Mouse (Mus musculus) limb, embryonic 10.5 days (tissue): Measurements from ENCODE around the gene Smg9. TPM values are rescaled to one million over a fixed set of nuclear protein-coding genes. Genes with fewer than 3 reads are reported as not detected.
A peak's percentile ranks its signal among the peaks of the same experiment; 100 is the strongest.

Experiments
- DNase-seq: peaks from one replicate; pipeline ENCODE4 v3.0.0-alpha.2; 2017; ENCODE audit warnings: low spot score
- H3K27ac ChIP-seq: fragments of 300-500 bp; sonication (generic); 2 replicates; pipeline ENCODE4 v1.5.1; 2016; ENCODE audit warnings: mild to moderate bottlenecking
- H3K27me3 ChIP-seq: fragments of 300-500 bp; sonication (generic); 2 replicates; pipeline ENCODE4 v1.6.1; 2016; ENCODE audit warnings: low read depth, mild to moderate bottlenecking; ENCODE audit not compliant: poor library complexity, severe bottlenecking
- H3K36me3 ChIP-seq: fragments of 300-500 bp; sonication (generic); 2 replicates; pipeline ENCODE4 v1.6.1; 2016; ENCODE audit warnings: mild to moderate bottlenecking, moderate library complexity
- H3K4me1 ChIP-seq: fragments of 300-500 bp; sonication (generic); 2 replicates; pipeline ENCODE4 v1.6.1; 2016
- H3K4me3 ChIP-seq: fragments of 300-500 bp; sonication (generic); 2 replicates; pipeline ENCODE4 v1.5.1; 2016; ENCODE audit warnings: mild to moderate bottlenecking, moderate library complexity
- H3K9me3 ChIP-seq: fragments of 300-500 bp; sonication (generic); replicated peaks from 2 replicates; pipeline ENCODE4 v1.6.1; 2016; ENCODE audit warnings: mild to moderate bottlenecking
- WGBS: fragments of 180-500 bp; shearing (Covaris S2); methylation state at CpG from one replicate; pipeline ENCODE4 v1.1.7; 2016; 5-methylcytosine and 5-hydroxymethylcytosine counted together
- polyA plus RNA-seq: library from polyadenylated mRNA; unstranded; fragments of >200 nt; fragmentation: Nextera tagmentation; extraction: Ambion mirVana; gene quantifications from 2 replicates; pipeline ENCODE4 v1.2.1, GENCODE M21; 2016

Gene Smg9
- polyA plus RNA-seq, 1 experiment from 2014 or later: 29.0 TPM

DNA sequence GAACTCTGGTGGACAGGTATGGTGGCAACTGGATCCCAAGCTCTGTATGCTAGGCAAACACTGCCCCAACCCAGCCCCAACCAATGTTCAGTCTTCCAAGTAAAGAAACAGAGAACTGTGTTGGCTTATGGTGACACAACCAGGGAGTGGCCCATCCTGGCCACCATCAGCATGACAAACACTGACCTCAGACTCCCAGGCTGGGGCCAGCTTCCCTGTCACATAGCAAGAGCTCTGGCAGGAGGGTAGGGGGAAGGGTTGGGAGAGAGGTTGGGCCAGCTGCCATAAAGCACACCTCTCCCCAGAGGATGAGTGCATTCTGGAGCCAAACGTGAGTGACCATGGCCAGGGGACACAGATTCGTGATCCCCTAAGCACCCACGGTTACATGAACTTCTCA lies 60.4 kb downstream of the Smg9 start:
- H3K27ac ChIP-seq: no peak overlapping the region
- no peak for DNase-seq
- peaks cover 47% of the 10 kb centered on the region for H3K4me1 ChIP-seq
- H3K27me3 ChIP-seq: peaks cover 17% of the 10 kb centered on the region; the same call in 1 of the 2 replicates
- 55% methylated on average over 3 of the region's 3 CpGs for WGBS
- H3K4me3 ChIP-seq: no peak overlapping the region
- no peaks in the 10 kb centered on the region for H3K9me3 ChIP-seq
- H3K36me3 ChIP-seq: no peaks in the 10 kb centered on the region

DNA sequence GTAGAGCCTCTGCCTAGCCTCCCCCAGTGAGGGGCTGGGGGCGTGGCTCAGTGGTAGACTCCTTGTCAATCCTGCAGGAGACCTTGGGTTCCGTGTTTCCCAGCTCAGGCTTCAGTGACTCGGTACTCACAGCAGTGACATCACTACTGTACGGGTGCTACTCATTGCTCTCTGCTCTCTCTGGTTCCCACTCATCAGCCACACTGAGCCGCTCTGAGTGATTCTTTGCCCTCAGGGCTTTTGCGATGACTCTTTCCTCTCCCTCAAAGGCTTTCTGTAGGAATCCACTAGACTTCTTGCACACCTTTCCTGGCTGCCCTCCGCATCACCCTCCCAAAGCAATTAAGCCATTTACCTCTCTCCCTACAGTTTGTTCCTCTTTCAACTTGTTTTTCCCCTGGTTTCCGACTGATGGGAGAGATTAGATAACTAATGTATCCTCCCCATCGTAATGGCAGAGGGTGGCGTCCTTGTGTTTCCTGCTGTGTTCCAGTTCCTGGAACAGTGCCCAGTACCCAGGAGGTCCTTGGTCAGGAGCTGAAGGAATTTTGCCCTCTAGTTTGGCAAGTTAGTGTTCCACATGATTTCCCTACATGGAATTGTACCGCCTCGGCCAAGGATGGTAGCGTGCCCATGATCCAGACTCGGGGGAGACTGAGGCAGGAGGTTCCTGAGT lies 62.1 kb downstream of the Smg9 start:
- Histone ChIP-seq H3K9me3 (no peaks in the 10 kb centered on the region), H3K36me3 (no peaks in the 10 kb centered on the region), H3K27me3 (peaks cover 17% of the 10 kb centered on the region; the same call in 1 of the 2 replicates), H3K27ac (no peak overlapping the region), H3K4me3 (no peak overlapping the region), H3K4me1 (peaks cover 43% of the 10 kb centered on the region)
- DNase-seq: no peak
- 57% methylated on average over 14 of the region's 14 CpGs for WGBS

DNA sequence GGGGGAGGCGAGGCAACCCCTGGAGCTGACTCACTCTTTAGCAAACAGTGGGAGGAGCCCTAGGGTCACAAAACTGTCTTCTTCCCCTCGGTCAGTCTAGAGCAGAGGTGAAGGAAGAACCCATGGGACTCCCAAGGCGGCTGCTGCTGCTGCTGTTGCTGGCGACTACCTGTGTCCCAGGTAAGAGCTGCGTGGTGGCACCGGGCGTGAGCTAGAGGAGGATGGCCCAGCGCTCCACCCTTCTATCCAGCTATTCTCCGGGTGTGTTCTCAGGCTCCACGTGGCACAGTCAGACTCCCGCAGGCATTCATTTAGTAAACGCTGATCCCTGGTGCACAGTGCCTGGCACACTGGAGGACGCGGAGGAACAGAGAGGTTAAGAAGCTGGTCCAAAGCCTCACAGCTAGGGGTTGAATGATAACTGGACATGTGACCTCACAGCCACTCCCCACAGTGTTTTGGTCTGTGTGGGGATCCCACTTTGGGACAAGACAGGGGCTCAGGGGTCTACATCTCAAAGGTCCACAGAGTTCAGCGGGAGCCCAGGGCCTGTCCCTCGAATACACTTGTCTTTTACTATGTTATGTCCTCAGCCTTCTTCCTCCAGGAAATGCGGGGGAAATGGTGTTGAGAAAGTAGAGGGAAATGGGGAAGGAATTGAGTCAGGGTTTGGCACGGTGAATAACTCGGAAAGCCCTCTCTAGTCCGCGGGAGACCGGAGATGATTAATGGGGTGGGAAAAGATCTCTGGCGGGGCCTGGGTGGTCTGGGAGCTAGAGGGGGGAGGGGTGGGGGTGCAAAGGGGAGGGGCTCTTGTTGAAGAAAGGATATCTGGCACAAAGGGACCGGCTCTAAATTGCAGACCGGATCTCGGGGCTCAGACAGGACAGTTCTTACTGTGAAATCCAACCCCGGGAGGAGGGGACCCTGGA lies 63.2 kb downstream of the Smg9 start, which contains the start of gene Plaur:
Gene Plaur, plus strand, starts transcription at position 97 of the 932 bp plus-strand sequence.
- Histone ChIP-seq H3K4me1 (peaks cover 38% of the 10 kb centered on the region), H3K27me3 (peaks cover 17% of the 10 kb centered on the region; the same call in 1 of the 2 replicates), H3K9me3 (no peaks in the 10 kb centered on the region), H3K4me3 (peak within 1 kb of the TSS; percentile 40), H3K27ac (peak within 1 kb of the TSS; percentile 46), H3K36me3 (no peaks in the 10 kb centered on the region)
- WGBS: 4% methylated on average over 27 of the region's 27 CpGs
- peak; percentile 80 for DNase-seq

DNA sequence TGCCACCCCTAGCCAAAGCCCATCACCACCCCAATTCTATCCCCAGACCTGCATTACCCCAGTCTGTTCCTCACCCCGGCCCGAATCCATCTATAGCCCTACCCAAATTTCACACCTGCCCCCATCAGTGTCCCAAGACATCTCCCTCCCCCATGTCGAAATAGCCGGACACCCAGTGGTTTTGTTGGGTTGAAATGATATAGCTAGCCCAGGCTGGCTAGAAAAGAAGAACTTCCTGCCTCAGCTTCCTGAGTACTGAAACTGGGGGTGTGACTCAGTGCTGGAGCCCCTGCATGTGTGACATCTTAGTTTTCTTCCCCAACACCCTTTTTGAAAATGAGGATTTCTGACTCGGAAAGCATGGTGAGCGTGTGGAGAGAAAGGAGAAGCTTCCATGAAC lies 67.4 kb downstream of the Smg9 start:
- H3K27me3 ChIP-seq: no peaks in the 10 kb centered on the region
- H3K4me1 ChIP-seq: peaks cover 21% of the 10 kb centered on the region
- no peak overlapping the region for H3K4me3 ChIP-seq
- H3K36me3 ChIP-seq: 0 out of 2 replicates have a peak, but pooled peaks cover 2% of the 10 kb centered on the region
- no peak overlapping the region for H3K27ac ChIP-seq
- DNase-seq: no peak
- H3K9me3 ChIP-seq: no peaks in the 10 kb centered on the region; the same call in 1 of the 2 replicates
- whole genome bisulfite sequencing: 94% methylated on average over 6 of the region's 6 CpGs

DNA sequence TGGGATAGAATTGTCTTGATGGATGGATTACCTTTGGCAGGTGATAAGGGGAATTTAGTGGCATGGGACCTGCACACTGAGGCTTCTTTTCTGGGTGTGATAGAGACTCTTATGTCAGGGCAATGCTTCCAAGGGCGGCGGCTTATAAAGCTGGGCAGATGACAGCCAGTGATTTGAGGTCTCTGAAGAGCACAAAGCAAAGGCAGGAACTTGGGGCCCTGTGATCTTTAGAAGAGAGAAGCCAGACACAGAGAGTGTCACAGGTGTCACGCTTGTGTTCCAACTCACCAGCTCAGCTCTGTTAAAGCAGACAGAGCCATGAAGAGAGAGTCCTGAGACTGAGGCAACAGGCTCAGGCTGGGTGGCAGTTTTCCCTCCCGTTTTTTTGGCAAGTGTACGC lies 68.5 kb downstream of the Smg9 start:
- no peak for DNase-seq
- Histone ChIP-seq H3K4me1 (peaks cover 12% of the 10 kb centered on the region), H3K9me3 (no peaks in the 10 kb centered on the region; the same call in 1 of the 2 replicates), H3K27ac (no peak overlapping the region), H3K4me3 (no peak overlapping the region), H3K27me3 (no peaks in the 10 kb centered on the region), H3K36me3 (0 out of 2 replicates have a peak, but pooled peaks cover 2% of the 10 kb centered on the region)
- 86% methylated on average over 5 of the region's 5 CpGs for WGBS

DNA sequence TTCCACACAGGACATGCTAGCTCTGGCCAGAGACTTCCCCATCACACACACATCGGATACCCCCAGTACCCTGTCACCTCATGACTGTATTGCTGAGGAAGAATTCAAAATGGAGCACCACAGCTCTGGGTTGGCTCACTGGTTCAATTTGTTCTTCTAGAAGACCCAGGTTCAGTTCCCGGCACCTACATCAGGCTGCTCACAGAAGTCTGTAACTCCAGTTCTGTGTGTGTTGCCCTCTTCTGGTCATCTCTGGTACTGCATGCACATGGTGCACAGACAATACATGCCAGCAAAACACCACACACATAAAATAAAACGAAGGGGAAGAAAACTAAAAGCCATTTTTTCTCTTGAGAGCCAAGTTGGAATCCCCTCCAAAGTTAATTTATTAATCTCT lies 69.7 kb downstream of the Smg9 start:
- DNase-seq: no peak
- Histone ChIP-seq H3K27ac (no peak overlapping the region), H3K9me3 (no peaks in the 10 kb centered on the region; the same call in 1 of the 2 replicates), H3K27me3 (no peaks in the 10 kb centered on the region), H3K4me1 (peaks cover under 1% of the 10 kb centered on the region; the same call in 1 of the 2 replicates), H3K36me3 (0 out of 2 replicates have a peak, but pooled peaks cover 2% of the 10 kb centered on the region), H3K4me3 (no peak overlapping the region)
- WGBS: 86% methylated on average over 3 of the region's 3 CpGs

DNA sequence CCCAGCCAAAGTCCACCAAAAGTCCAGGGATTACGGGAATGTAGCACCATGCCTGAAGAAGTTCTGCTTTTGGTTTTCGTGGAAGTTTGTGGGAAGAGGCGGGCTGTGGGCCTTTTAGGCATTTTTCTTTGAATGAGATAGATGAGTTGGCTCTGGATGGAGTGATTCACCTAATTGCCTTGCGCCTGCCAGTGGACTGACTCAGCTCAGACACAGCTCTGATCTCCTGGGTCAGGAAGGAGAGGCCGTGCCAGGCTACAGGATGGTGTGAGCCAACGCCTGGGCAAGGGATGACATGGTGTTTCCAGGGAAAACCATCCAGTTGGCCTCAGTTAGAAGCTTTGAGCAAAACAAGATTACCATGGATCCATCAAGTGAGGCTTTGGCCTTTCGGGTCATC lies 70.9 kb downstream of the Smg9 start:
- WGBS: 95% methylated on average over 7 of the region's 7 CpGs
- no peak for DNase-seq
- no peaks in the 10 kb centered on the region for H3K27me3 ChIP-seq
- H3K27ac ChIP-seq: no peak overlapping the region
- H3K9me3 ChIP-seq: no peaks in the 10 kb centered on the region; the same call in 1 of the 2 replicates
- H3K4me1 ChIP-seq: peaks cover 6% of the 10 kb centered on the region; the same call in 1 of the 2 replicates
- H3K4me3 ChIP-seq: no peak overlapping the region
- 0 out of 2 replicates have a peak, but pooled peaks cover 2% of the 10 kb centered on the region for H3K36me3 ChIP-seq

Other genes with a start within 250 kb of the Smg9 start
- 5.0 and 5.6 TPM in 2 replicates for gene Zfp114, start 224.6 kb upstream of the Smg9 start, polyA plus RNA-seq
- gene Zfp111, start 188.2 kb upstream of the Smg9 start, polyA plus RNA-seq: 9.9 and 11.5 TPM in 2 replicates
- gene Zfp109, start 162.1 kb upstream of the Smg9 start, polyA plus RNA-seq: 6.7 and 7.0 TPM in 2 replicates
- gene Zfp108, start 144.8 kb upstream of the Smg9 start, polyA plus RNA-seq: 2.6 and 3.2 TPM in 2 replicates
- 8.7 and 10.8 TPM in 2 replicates for gene Zfp93, start 129.2 kb upstream of the Smg9 start, polyA plus RNA-seq
- gene Zfp61, start 98.4 kb upstream of the Smg9 start, polyA plus RNA-seq: 41.4 and 54.7 TPM in 2 replicates
- gene Zfp94, start 83.0 kb upstream of the Smg9 start, polyA plus RNA-seq: 12.1 and 15.9 TPM in 2 replicates
- not detected in 2 replicates for gene Tescl, start 65.7 kb upstream of the Smg9 start, polyA plus RNA-seq
- gene Lypd5, start 50.4 kb upstream of the Smg9 start, polyA plus RNA-seq: not detected in 2 replicates
- 3.6 and 4.0 TPM in 2 replicates for gene Kcnn4, start 29.4 kb upstream of the Smg9 start, polyA plus RNA-seq
- not detected in 2 replicates for gene Irgc1, start 52.7 kb downstream of the Smg9 start, polyA plus RNA-seq
- gene Plaur, start 62.9 kb downstream of the Smg9 start, polyA plus RNA-seq: 2.2 and 2.5 TPM in 2 replicates
- 2.9 and 4.5 TPM in 2 replicates for gene Cadm4, start 82.4 kb downstream of the Smg9 start, polyA plus RNA-seq
- 107 and 130 TPM in 2 replicates for gene Zfp428, start 107.4 kb downstream of the Smg9 start, polyA plus RNA-seq
- 1.0 and 1.4 TPM in 2 replicates for gene AC161166.1, start 112.8 kb downstream of the Smg9 start, polyA plus RNA-seq
- 6.5 and 8.4 TPM in 2 replicates for gene Irgq, start 131.1 kb downstream of the Smg9 start, polyA plus RNA-seq
- not detected in 2 replicates for gene Pinlyp, start 146.5 kb downstream of the Smg9 start, polyA plus RNA-seq
- 163 and 182 TPM in 2 replicates for gene Xrcc1, start 146.7 kb downstream of the Smg9 start, polyA plus RNA-seq
- gene Ethe1, start 187.9 kb downstream of the Smg9 start, polyA plus RNA-seq: 27.1 and 31.9 TPM in 2 replicates
- 1.6 and 2.6 TPM in 2 replicates for gene Zfp575, start 188.0 kb downstream of the Smg9 start, polyA plus RNA-seq
- gene Phldb3, start 211.1 kb downstream of the Smg9 start, polyA plus RNA-seq: 0.09 and 0.14 TPM in 2 replicates
- 1.5 and 2.2 TPM in 2 replicates for gene Lypd3, start 236.9 kb downstream of the Smg9 start, polyA plus RNA-seq